Mouse (Mus musculus) lung, postnatal 14 days (tissue): ENCODE data around the gene Adh1.

Experiments used
- DNase-seq: peaks from one replicate; pipeline ENCODE4 v3.0.0; 2021

Adh1 gene

GRCm38 (mm10) chr3:138291529-138292117 is 30.8 kb downstream of the Adh1 start:
- DNase-seq = no peak

GRCm38 (mm10) chr3:138293298-138293895 is 32.6 kb downstream of the Adh1 start:
- DNase-seq = no peak

- no peak for DNase-seq
These were observed 39.3 kb downstream of the Adh1 start for GRCm38 (mm10) chr3:138300130-138300529.

GRCm38 (mm10) chr3:138302676-138303075 is 41.9 kb downstream of the Adh1 start:
- no peak for DNase-seq

- DNase-seq = no peak
These were observed 43.1 kb downstream of the Adh1 start for GRCm38 (mm10) chr3:138303771-138304488.

- no peak for DNase-seq
These were observed 43.7 kb downstream of the Adh1 start for GRCm38 (mm10) chr3:138304489-138304871.

- DNase-seq = no peak
These were observed 44.9 kb downstream of the Adh1 start for GRCm38 (mm10) chr3:138305486-138306289.

- no peak for DNase-seq
These were observed 45.5 kb downstream of the Adh1 start for GRCm38 (mm10) chr3:138306290-138306683.

- no peak for DNase-seq
These were observed 49.1 kb downstream of the Adh1 start for GRCm38 (mm10) chr3:138309910-138310309.

GRCm38 (mm10) chr3:138311015-138311414 is 50.2 kb downstream of the Adh1 start:
- no peak for DNase-seq

- DNase-seq = no peak
These were observed 52.2 kb downstream of the Adh1 start, which contains the start of gene Adh6a for GRCm38 (mm10) chr3:138312965-138313364. TSS of gene Adh6a (plus strand) at chr3:138313286.

GRCm38 (mm10) chr3:138316908-138317472 is 56.2 kb downstream of the Adh1 start:
- DNase-seq = no peak

GRCm38 (mm10) chr3:138325001-138325400 is 64.2 kb downstream of the Adh1 start:
- no peak for DNase-seq

GRCm38 (mm10) chr3:138325466-138325865 is 64.7 kb downstream of the Adh1 start:
- DNase-seq = no peak

- no peak for DNase-seq
These were observed 73.1 kb downstream of the Adh1 start for GRCm38 (mm10) chr3:138333910-138334309.

GRCm38 (mm10) chr3:138334320-138334719 is 73.5 kb downstream of the Adh1 start:
- DNase-seq = no peak

- DNase-seq = no peak
These were observed 74.8 kb downstream of the Adh1 start for GRCm38 (mm10) chr3:138335566-138335965.

GRCm38 (mm10) chr3:138336104-138336754 is 75.4 kb downstream of the Adh1 start:
- no peak for DNase-seq
